Mouse (Mus musculus) hindbrain, embryonic 12.5 days (tissue): Measurements from ENCODE around the gene Sar1a. TPM values are rescaled to one million over a fixed set of nuclear protein-coding genes. Genes with fewer than 3 reads are reported as not detected.

Experiments
- ATAC-seq: fragments of 200-750 bp; cut with Nextera tagmentation; 2 replicates; pipeline ENCODE4 v1.8.0; 2017; ENCODE audit warnings: moderate TSS enrichment; ENCODE audit not compliant: low FRiP score
- H3K27ac ChIP-seq: fragments of 300-500 bp; sonication (generic); 2 replicates; pipeline ENCODE4 v1.5.1; 2016; ENCODE audit warnings: mild to moderate bottlenecking
- H3K27me3 ChIP-seq: fragments of 300-500 bp; sonication (generic); 2 replicates; pipeline ENCODE4 v1.6.1; 2016; ENCODE audit warnings: mild to moderate bottlenecking
- H3K36me3 ChIP-seq: fragments of 300-500 bp; sonication (generic); 2 replicates; pipeline ENCODE4 v1.6.1; 2016; ENCODE audit warnings: mild to moderate bottlenecking
- H3K4me1 ChIP-seq: fragments of 300-500 bp; sonication (generic); 2 replicates; pipeline ENCODE4 v1.6.1; 2016
- H3K4me2 ChIP-seq: fragments of 300-500 bp; sonication (generic); replicated peaks from 2 replicates; pipeline ENCODE4 v1.6.1; 2016; ENCODE audit warnings: mild to moderate bottlenecking
- H3K4me3 ChIP-seq: fragments of 300-500 bp; sonication (generic); 2 replicates; pipeline ENCODE4 v1.5.1; 2016; ENCODE audit warnings: mild to moderate bottlenecking
- H3K9ac ChIP-seq: fragments of 300-500 bp; sonication (generic); 2 replicates; pipeline ENCODE4 v1.6.1; 2016; ENCODE audit warnings: mild to moderate bottlenecking, moderate library complexity
- H3K9me3 ChIP-seq: fragments of 300-500 bp; sonication (generic); replicated peaks from 2 replicates; pipeline ENCODE4 v1.6.1; 2016; ENCODE audit warnings: mild to moderate bottlenecking
- WGBS: fragments of 180-500 bp; shearing (Covaris S2); methylation state at CpG from one replicate; pipeline ENCODE4 v1.1.7; 2016; 5-methylcytosine and 5-hydroxymethylcytosine counted together
- polyA plus RNA-seq: library from polyadenylated mRNA; unstranded; fragments of >200 nt; fragmentation: Nextera tagmentation; extraction: Ambion mirVana; gene quantifications from 2 replicates; pipeline ENCODE4 v1.2.1, GENCODE M21; 2016

The Sar1a gene
- polyA plus RNA-seq, 1 experiment from 2014 or later, result 235 TPM

- Histone ChIP-seq H3K27me3 (no peaks in the 10 kb centered on the region), H3K4me3 (no peak overlapping the region), H3K4me1 (no peaks in the 10 kb centered on the region), H3K27ac (no peak overlapping the region), H3K4me2 (no peak overlapping the region), H3K36me3 (peaks cover 34% of the 10 kb centered on the region), H3K9me3 (no peaks in the 10 kb centered on the region), H3K9ac (no peak overlapping the region)
- WGBS, result 93% methylated on average over 18 of the region's 18 CpGs
- ATAC-seq, result no peak
Measured at GRCm38 (mm10) chr10:61656928-61657882, 22.9 kb upstream of the Sar1a start.

GRCm38 (mm10) chr10:61657985-61658384 is 22.1 kb upstream of the Sar1a start:
- Histone ChIP-seq H3K27ac (no peak overlapping the region), H3K9ac (no peak overlapping the region), H3K4me1 (no peaks in the 10 kb centered on the region), H3K4me3 (no peak overlapping the region), H3K36me3 (peaks cover 42% of the 10 kb centered on the region), H3K9me3 (no peaks in the 10 kb centered on the region), H3K27me3 (no peaks in the 10 kb centered on the region), H3K4me2 (no peak overlapping the region)
- 31% methylated on average over 4 of the region's 4 CpGs for WGBS
- ATAC-seq, result no peak

GRCm38 (mm10) chr10:61661887-61662286 is 18.2 kb upstream of the Sar1a start:
- no peak overlapping the region for H3K9ac ChIP-seq
- 82% methylated on average over 8 of the region's 8 CpGs for WGBS
- H3K4me1 ChIP-seq, result no peaks in the 10 kb centered on the region
- H3K4me2 ChIP-seq, result no peak overlapping the region
- no peaks in the 10 kb centered on the region for H3K9me3 ChIP-seq
- ATAC-seq, result no peak
- H3K4me3 ChIP-seq, result no peak overlapping the region
- H3K27me3 ChIP-seq, result no peaks in the 10 kb centered on the region
- no peak overlapping the region for H3K27ac ChIP-seq
- peaks cover 61% of the 10 kb centered on the region for H3K36me3 ChIP-seq

GRCm38 (mm10) chr10:61662391-61662988 is 17.6 kb upstream of the Sar1a start:
- no peaks in the 10 kb centered on the region for H3K4me1 ChIP-seq
- H3K9ac ChIP-seq, result no peak overlapping the region
- no peak overlapping the region for H3K4me2 ChIP-seq
- 78% methylated on average over 10 of the region's 10 CpGs for WGBS
- H3K4me3 ChIP-seq, result no peak overlapping the region
- no peak for ATAC-seq
- no peaks in the 10 kb centered on the region for H3K9me3 ChIP-seq
- H3K27ac ChIP-seq, result 0 out of 2 replicates have a peak overlapping the region, but pooled peaks have one; percentile 17
- peaks cover 64% of the 10 kb centered on the region for H3K36me3 ChIP-seq
- H3K27me3 ChIP-seq, result no peaks in the 10 kb centered on the region

GRCm38 (mm10) chr10:61665111-61665510 is 15.0 kb upstream of the Sar1a start:
- 97% methylated on average over 10 of the region's 10 CpGs for WGBS
- Histone ChIP-seq H3K27ac (no peak overlapping the region), H3K9me3 (no peaks in the 10 kb centered on the region), H3K4me3 (no peak overlapping the region), H3K27me3 (no peaks in the 10 kb centered on the region), H3K4me1 (no peaks in the 10 kb centered on the region), H3K4me2 (no peak overlapping the region), H3K9ac (no peak overlapping the region), H3K36me3 (peaks cover 84% of the 10 kb centered on the region)
- no peak for ATAC-seq

- 92% methylated on average over 3 of the region's 3 CpGs for WGBS
- no peak for ATAC-seq
- Histone ChIP-seq H3K9ac (no peak overlapping the region), H3K4me2 (no peak overlapping the region), H3K4me1 (no peaks in the 10 kb centered on the region), H3K9me3 (no peaks in the 10 kb centered on the region), H3K36me3 (peaks cover 87% of the 10 kb centered on the region), H3K4me3 (no peak overlapping the region), H3K27me3 (no peaks in the 10 kb centered on the region), H3K27ac (no peak overlapping the region)
Measured at GRCm38 (mm10) chr10:61665651-61666050, 14.4 kb upstream of the Sar1a start.

GRCm38 (mm10) chr10:61669289-61669688 is 10.8 kb upstream of the Sar1a start:
- H3K36me3 ChIP-seq, result peaks cover 82% of the 10 kb centered on the region

GRCm38 (mm10) chr10:61669896-61670295 is 10.2 kb upstream of the Sar1a start:
- Histone ChIP-seq H3K27me3 (no peaks in the 10 kb centered on the region), H3K9ac (no peak overlapping the region), H3K4me1 (no peaks in the 10 kb centered on the region), H3K4me3 (no peak overlapping the region), H3K9me3 (no peaks in the 10 kb centered on the region), H3K4me2 (no peak overlapping the region), H3K27ac (no peak overlapping the region), H3K36me3 (peaks cover 82% of the 10 kb centered on the region)
- no peak for ATAC-seq

More at GRCm38 (mm10) chr10:61669289-61669688, 10.8 kb upstream of the Sar1a start:
- Histone ChIP-seq H3K4me3 (no peak overlapping the region), H3K4me1 (no peaks in the 10 kb centered on the region), H3K27ac (no peak overlapping the region), H3K4me2 (no peak overlapping the region), H3K9ac (no peak overlapping the region), H3K9me3 (no peaks in the 10 kb centered on the region), H3K27me3 (no peaks in the 10 kb centered on the region)
- WGBS, result 67% methylated on average over 7 of the region's 7 CpGs
- peak; percentile 50; the same call in 1 of the 2 replicates for ATAC-seq

GRCm38 (mm10) chr10:61670758-61671157 is 9.3 kb upstream of the Sar1a start:
- no peak for ATAC-seq
- WGBS, result 98% methylated on average over 3 of the region's 3 CpGs
- Histone ChIP-seq H3K4me2 (no peak overlapping the region), H3K27me3 (no peaks in the 10 kb centered on the region), H3K4me3 (no peak overlapping the region), H3K36me3 (peaks cover 80% of the 10 kb centered on the region), H3K9me3 (no peaks in the 10 kb centered on the region), H3K9ac (no peak overlapping the region), H3K27ac (no peak overlapping the region), H3K4me1 (no peaks in the 10 kb centered on the region)

GRCm38 (mm10) chr10:61675935-61676334 is 4.2 kb upstream of the Sar1a start:
- H3K27ac ChIP-seq, result no peak overlapping the region
- H3K9ac ChIP-seq, result no peak overlapping the region
- WGBS, result 74% methylated on average over 3 of the region's 3 CpGs

GRCm38 (mm10) chr10:61679545-61679944 is 554 bp upstream of the Sar1a start:
- peak; percentile 30 for ATAC-seq
- 41% methylated on average over 9 of the region's 9 CpGs for WGBS

More at GRCm38 (mm10) chr10:61675935-61676334, 4.2 kb upstream of the Sar1a start:
- H3K27me3 ChIP-seq, result no peaks in the 10 kb centered on the region
- no peaks in the 10 kb centered on the region for H3K9me3 ChIP-seq
- no peak overlapping the region for H3K4me3 ChIP-seq
- H3K4me2 ChIP-seq, result no peak overlapping the region
- H3K36me3 ChIP-seq, result peaks cover 35% of the 10 kb centered on the region
- ATAC-seq, result no peak
- peaks cover 9% of the 10 kb centered on the region for H3K4me1 ChIP-seq

GRCm38 (mm10) chr10:61689405-61689804 is 9.3 kb downstream of the Sar1a start:
- H3K27me3 ChIP-seq, result no peaks in the 10 kb centered on the region
- H3K4me2 ChIP-seq, result no peak overlapping the region
- no peak overlapping the region for H3K9ac ChIP-seq
- H3K4me3 ChIP-seq, result no peak overlapping the region
- H3K4me1 ChIP-seq, result no peaks in the 10 kb centered on the region
- WGBS, result 92% methylated on average over 8 of the region's 8 CpGs
- H3K36me3 ChIP-seq, result peaks cover 82% of the 10 kb centered on the region
- no peaks in the 10 kb centered on the region for H3K9me3 ChIP-seq
- ATAC-seq, result no peak
- no peak overlapping the region for H3K27ac ChIP-seq

More at GRCm38 (mm10) chr10:61679545-61679944, 554 bp upstream of the Sar1a start:
- Histone ChIP-seq H3K9ac (peak overlapping the region; percentile 99), H3K4me1 (peaks cover 16% of the 10 kb centered on the region), H3K4me2 (peak overlapping the region; percentile 93), H3K36me3 (peaks cover 10% of the 10 kb centered on the region), H3K4me3 (peak overlapping the region; percentile 98), H3K27ac (peak overlapping the region; percentile 64), H3K9me3 (no peaks in the 10 kb centered on the region), H3K27me3 (no peaks in the 10 kb centered on the region)
